Mouse (Mus musculus) left cerebral cortex, adult 11 months (tissue): ENCODE results near the gene Nmrk2.

Experiments
- DNase-seq: peaks from one replicate; pipeline ENCODE4 v3.0.0; 2022; ENCODE audit warnings: low spot score

Gene Nmrk2

GRCm38 (mm10) chr10:81165118-81165517 is 36.7 kb downstream of the Nmrk2 start:
- no peak for DNase-seq

DNA sequence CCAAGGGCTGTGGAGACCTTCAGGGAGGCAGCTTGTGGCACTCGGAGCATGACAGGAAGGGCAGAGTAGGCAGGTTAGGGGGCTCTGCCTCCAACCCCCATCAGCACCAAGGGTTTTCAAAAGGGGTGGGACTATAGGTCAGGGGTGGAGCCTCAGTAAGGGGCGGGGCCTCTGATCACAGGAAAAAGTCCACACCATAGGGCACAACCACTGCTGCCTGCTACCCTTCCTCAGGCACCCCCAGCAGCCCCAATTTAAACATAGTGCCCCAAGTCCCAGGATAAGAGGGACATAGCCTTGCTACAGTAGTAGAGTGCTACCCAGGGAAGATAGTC is 39.6 kb downstream of the Nmrk2 start:
- DNase-seq: no peak

DNA sequence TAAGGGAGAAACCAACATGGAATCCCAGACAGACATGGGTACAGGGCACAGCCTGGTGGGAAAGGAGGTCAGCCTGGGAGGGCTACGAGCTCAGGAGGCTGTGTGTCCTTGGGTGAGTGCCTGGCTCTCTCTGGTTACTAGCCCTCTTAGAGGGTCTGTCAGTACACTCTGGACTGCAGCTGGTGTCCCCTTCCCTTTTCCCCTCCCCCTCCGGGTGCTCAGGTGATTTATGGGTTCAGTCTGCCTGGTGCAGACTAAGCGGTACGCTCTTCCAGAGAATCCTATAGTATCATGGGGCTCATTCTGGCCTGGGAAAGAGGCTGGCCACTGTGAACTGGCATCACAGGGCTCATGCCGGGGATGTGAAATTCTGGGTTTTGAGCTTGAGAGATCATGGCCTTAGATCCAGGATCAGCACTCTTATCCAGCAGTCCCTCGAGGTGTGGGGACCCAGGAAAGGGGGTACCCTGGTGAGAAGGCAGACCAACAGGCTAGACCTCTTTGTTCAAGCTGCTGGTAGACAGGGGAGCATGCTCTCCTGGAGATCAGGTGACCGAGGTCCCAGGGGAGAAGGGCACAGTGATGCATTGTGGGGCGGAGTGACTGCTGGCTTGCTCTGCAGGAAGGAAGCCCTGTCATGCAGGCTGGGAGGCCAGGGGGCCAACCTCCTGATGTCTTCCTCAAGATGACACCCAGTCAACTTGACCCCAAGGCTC is 40.1 kb downstream of the Nmrk2 start:
- DNase-seq: no peak

DNA sequence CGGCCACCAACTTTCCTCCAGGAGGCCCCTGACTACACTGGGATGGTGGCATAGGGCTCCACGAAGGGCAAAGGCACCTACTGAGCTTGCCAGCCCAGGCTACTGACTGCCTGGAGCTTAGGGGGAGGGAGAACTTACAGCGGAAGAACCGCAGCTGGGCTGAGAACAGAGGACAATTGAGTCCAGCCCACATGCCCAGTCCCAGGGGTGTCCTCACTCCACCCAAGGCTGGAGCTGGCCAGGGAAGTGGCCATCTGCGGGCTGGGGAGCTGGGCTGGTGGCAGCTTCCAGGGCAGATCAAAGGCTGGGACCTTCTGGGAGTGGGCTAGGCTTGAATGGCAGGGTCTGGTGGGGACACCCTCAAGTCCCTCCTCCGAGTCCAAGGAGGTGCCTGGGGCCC is 47.1 kb downstream of the Nmrk2 start:
- no peak for DNase-seq

GRCm38 (mm10) chr10:81154313-81154712 is 47.5 kb downstream of the Nmrk2 start:
- no peak for DNase-seq

DNA sequence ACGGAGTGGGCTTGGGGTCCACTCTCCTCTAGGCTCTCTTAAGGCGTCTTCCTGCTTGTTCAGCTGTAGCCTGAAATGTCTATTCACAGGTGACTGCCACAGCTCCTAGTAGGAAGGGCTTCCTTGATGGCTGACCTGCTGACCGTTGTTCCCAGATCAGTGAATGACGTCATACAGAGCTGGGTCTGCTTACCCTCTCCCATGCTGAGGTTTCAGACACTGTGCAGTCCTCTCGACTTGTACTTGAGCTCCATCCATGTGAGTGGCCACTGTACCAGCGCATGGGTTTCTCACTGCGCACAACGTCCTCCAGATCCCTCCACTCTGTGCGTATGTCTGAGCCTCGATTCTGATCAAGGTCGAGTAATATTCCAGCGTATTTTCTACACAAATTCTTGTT is 49.2 kb downstream of the Nmrk2 start:
- no peak for DNase-seq

- DNase-seq: no peak
These were observed 50.6 kb downstream of the Nmrk2 start for GRCm38 (mm10) chr10:81151261-81151660.
